Mouse (Mus musculus) forebrain, embryonic 11.5 days (tissue): ENCODE data around the gene Lsm4. TPM values are rescaled to one million over a fixed set of nuclear protein-coding genes. Genes with fewer than 3 reads are reported as not detected.

Experiments used
- ATAC-seq: fragments of 200-750 bp; cut with Nextera tagmentation; replicated peaks from 2 replicates; pipeline ENCODE4 v1.8.0; 2017; ENCODE audit warnings: moderate TSS enrichment; ENCODE audit not compliant: low FRiP score
- DNase-seq: peaks from one replicate; pipeline ENCODE4 v3.0.0-alpha.2; 2017; ENCODE audit warnings: low spot score
- H3K27ac ChIP-seq: fragments of 300-500 bp; sonication (generic); 2 replicates; pipeline ENCODE4 v1.5.1; 2014; ENCODE audit warnings: low read depth, low read length
- H3K27me3 ChIP-seq: fragments of 300-500 bp; sonication (generic); 2 replicates; pipeline ENCODE4 v1.6.1; 2014; ENCODE audit warnings: mild to moderate bottlenecking, low read length, mixed read lengths; ENCODE audit not compliant: control insufficient read depth, insufficient read depth
- H3K36me3 ChIP-seq: fragments of 300-500 bp; sonication (generic); 2 replicates; pipeline ENCODE4 v1.6.1; 2014; ENCODE audit warnings: mild to moderate bottlenecking, low read length, moderate library complexity, mixed read lengths; ENCODE audit not compliant: control insufficient read depth, insufficient read depth
- H3K4me1 ChIP-seq: fragments of 300-500 bp; sonication (generic); replicated peaks from 2 replicates; pipeline ENCODE4 v1.6.1; 2014; ENCODE audit warnings: low read length, mixed read lengths; ENCODE audit not compliant: control insufficient read depth, insufficient read depth
- H3K4me2 ChIP-seq: fragments of 300-500 bp; sonication (generic); 2 replicates; pipeline ENCODE4 v1.6.1; 2014; ENCODE audit warnings: low read depth, mild to moderate bottlenecking, low read length, moderate library complexity, mixed read lengths; ENCODE audit not compliant: severe bottlenecking
- H3K4me3 ChIP-seq: fragments of 300-500 bp; sonication (generic); 2 replicates; pipeline ENCODE4 v1.5.1; 2014; ENCODE audit warnings: low read depth, low read length
- H3K9ac ChIP-seq: fragments of 300-500 bp; sonication (generic); 2 replicates; pipeline ENCODE4 v1.6.1; 2014; ENCODE audit warnings: low read length
- H3K9me3 ChIP-seq: fragments of 300-500 bp; sonication (generic); 2 replicates; pipeline ENCODE4 v1.6.1; 2016; ENCODE audit warnings: low read length, mixed read lengths; ENCODE audit not compliant: control insufficient read depth
- WGBS: fragments of 180-500 bp; shearing (Covaris S2); extraction: QIAGEN DNeasy Blood & Tissue Kit; methylation state at CpG from one replicate; pipeline ENCODE4 v1.1.7; 2014; 5-methylcytosine and 5-hydroxymethylcytosine counted together
- polyA plus RNA-seq: library from polyadenylated mRNA; unstranded; fragments of >200 nt; fragmentation: Nextera tagmentation; extraction: Ambion mirVana; gene quantifications from 2 replicates; pipeline ENCODE4 v1.2.1, GENCODE M21; 2014

The Lsm4 gene
- polyA plus RNA-seq, 1 experiment from 2014 or later: 318 TPM

- Histone ChIP-seq H3K4me1 (peaks cover 9% of the 10 kb centered on the region; the same call in 1 of the 2 replicates), H3K27ac (no peak overlapping the region), H3K4me2 (no peak overlapping the region), H3K27me3 (no peaks in the 10 kb centered on the region), H3K36me3 (no peaks in the 10 kb centered on the region), H3K4me3 (no peak overlapping the region), H3K9me3 (no peaks in the 10 kb centered on the region), H3K9ac (no peak overlapping the region)
- ATAC-seq: no peak
- no peak for DNase-seq
- 95% methylated on average over 3 of the region's 3 CpGs for WGBS
These were observed 15.1 kb downstream of the Lsm4 start for GRCm38 (mm10) chr8:70688136-70688535.

- no peak for DNase-seq
- Histone ChIP-seq H3K4me3 (no peak overlapping the region), H3K9me3 (no peaks in the 10 kb centered on the region), H3K27ac (no peak overlapping the region), H3K4me2 (no peak overlapping the region), H3K4me1 (peaks cover 9% of the 10 kb centered on the region; the same call in 1 of the 2 replicates), H3K9ac (no peak overlapping the region), H3K27me3 (no peaks in the 10 kb centered on the region), H3K36me3 (no peaks in the 10 kb centered on the region)
- whole genome bisulfite sequencing: 71% methylated on average over 5 of the region's 5 CpGs
- no peak for ATAC-seq
These were observed 16.9 kb downstream of the Lsm4 start for GRCm38 (mm10) chr8:70689892-70690390.

GRCm38 (mm10) chr8:70691230-70691629 lies 18.2 kb downstream of the Lsm4 start:
- peak overlapping the region; percentile 21 for H3K4me3 ChIP-seq
- DNase-seq: no peak
- peaks cover 19% of the 10 kb centered on the region for H3K4me1 ChIP-seq
- H3K9ac ChIP-seq: peak overlapping the region; percentile 76
- H3K9me3 ChIP-seq: no peaks in the 10 kb centered on the region
- WGBS: 55% methylated on average over 4 of the region's 4 CpGs
- peak overlapping the region; percentile 86 for H3K27ac ChIP-seq
- no peaks in the 10 kb centered on the region for H3K27me3 ChIP-seq
- no peaks in the 10 kb centered on the region for H3K36me3 ChIP-seq
- no peak for ATAC-seq
- H3K4me2 ChIP-seq: peak overlapping the region; percentile 46; the same call in 1 of the 2 replicates

GRCm38 (mm10) chr8:70691727-70692231 lies 18.7 kb downstream of the Lsm4 start:
- H3K4me2 ChIP-seq: peak overlapping the region; percentile 46; the same call in 1 of the 2 replicates
- peak overlapping the region; percentile 76 for H3K9ac ChIP-seq
- under 1% methylated on average over 20 of the region's 20 CpGs for WGBS
- H3K9me3 ChIP-seq: no peaks in the 10 kb centered on the region
- H3K4me3 ChIP-seq: peak overlapping the region; percentile 21
- peaks cover 25% of the 10 kb centered on the region for H3K4me1 ChIP-seq
- H3K36me3 ChIP-seq: no peaks in the 10 kb centered on the region
- DNase-seq: peak; percentile 89
- no peaks in the 10 kb centered on the region for H3K27me3 ChIP-seq
- ATAC-seq: peak; percentile 75
- peak overlapping the region; percentile 86 for H3K27ac ChIP-seq

- no peak for DNase-seq
- no peak overlapping the region for H3K4me3 ChIP-seq
- no peak overlapping the region for H3K4me2 ChIP-seq
- no peak overlapping the region for H3K9ac ChIP-seq
- peaks cover 39% of the 10 kb centered on the region for H3K4me1 ChIP-seq
- H3K36me3 ChIP-seq: no peaks in the 10 kb centered on the region
- H3K27me3 ChIP-seq: no peaks in the 10 kb centered on the region
- ATAC-seq: no peak
- no peaks in the 10 kb centered on the region for H3K9me3 ChIP-seq
- H3K27ac ChIP-seq: no peak overlapping the region; the same call in 1 of the 2 replicates
- 85% methylated on average over 5 of the region's 5 CpGs for WGBS
These were observed 20.6 kb downstream of the Lsm4 start for GRCm38 (mm10) chr8:70693636-70694035.

- Histone ChIP-seq H3K36me3 (no peaks in the 10 kb centered on the region), H3K27ac (0 out of 2 replicates have a peak overlapping the region, but pooled peaks have one; percentile 44), H3K9ac (peak overlapping the region; percentile 56), H3K4me3 (no peak overlapping the region), H3K27me3 (no peaks in the 10 kb centered on the region), H3K9me3 (no peaks in the 10 kb centered on the region), H3K4me2 (no peak overlapping the region; the same call in 1 of the 2 replicates), H3K4me1 (peaks cover 39% of the 10 kb centered on the region)
- WGBS: 31% methylated on average over 32 of the region's 32 CpGs
- ATAC-seq (no peak), DNase-seq (no peak)
These were observed 22.4 kb downstream of the Lsm4 start for GRCm38 (mm10) chr8:70695318-70696018.

DNA sequence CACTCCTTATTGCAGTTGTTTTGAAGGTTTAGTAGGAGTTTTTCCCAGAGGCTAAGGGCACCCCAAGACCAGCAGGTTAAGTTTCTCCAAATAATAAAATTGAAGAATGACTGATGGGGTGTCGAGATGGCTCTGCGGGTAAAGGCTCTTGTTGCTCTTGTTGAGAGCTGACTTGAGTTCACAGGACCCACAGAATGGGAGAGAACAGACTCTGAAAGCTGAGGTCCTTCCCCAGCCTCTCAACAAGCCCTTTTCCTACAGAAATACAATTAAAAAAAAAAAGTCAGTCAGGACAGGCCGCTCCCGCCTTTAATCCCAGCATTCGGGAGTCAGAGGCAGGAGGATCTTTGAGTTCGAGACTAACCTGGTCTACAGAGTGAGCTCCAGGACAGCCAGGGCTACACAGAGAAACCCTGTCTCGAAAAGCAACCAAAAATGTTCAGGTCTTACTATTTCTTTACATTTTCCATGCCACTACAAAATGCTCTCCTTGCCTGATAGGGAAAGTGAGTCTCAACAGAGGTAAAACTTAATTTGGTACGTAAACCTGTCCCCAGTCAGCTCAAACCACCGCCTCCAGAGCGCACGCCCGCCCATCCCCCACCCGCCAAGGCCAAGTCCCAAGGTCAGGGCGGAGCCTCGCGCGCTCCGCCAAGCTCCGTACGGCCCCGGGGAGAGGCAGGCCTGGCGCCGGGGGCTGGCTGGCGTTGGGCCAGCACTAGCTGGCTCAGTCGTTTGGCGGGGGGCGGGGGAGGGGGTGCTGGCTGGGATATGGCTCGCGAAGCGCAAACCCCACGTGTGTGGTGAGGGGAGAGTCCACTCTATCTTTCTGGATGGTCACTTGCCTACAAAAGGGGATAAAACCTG lies 23.2 kb downstream of the Lsm4 start:
- peak overlapping the region; percentile 56 for H3K9ac ChIP-seq
- peak overlapping the region; percentile 44 for H3K27ac ChIP-seq
- H3K4me1 ChIP-seq: peaks cover 40% of the 10 kb centered on the region
- ATAC-seq: 0 out of 2 replicates have a peak, but pooled peaks have one; percentile 5
- peak; percentile 89 for DNase-seq
- no peaks in the 10 kb centered on the region for H3K9me3 ChIP-seq
- peak overlapping the region; percentile 11; the same call in 1 of the 2 replicates for H3K4me3 ChIP-seq
- no peaks in the 10 kb centered on the region for H3K36me3 ChIP-seq
- 7% methylated on average over 31 of the region's 31 CpGs for WGBS
- no peaks in the 10 kb centered on the region for H3K27me3 ChIP-seq
- H3K4me2 ChIP-seq: peak overlapping the region; percentile 48

GRCm38 (mm10) chr8:70696946-70697345 lies 23.9 kb downstream of the Lsm4 start:
- Histone ChIP-seq H3K27ac (peak overlapping the region; percentile 44), H3K9me3 (no peaks in the 10 kb centered on the region)
- WGBS: 47% methylated on average over 4 of the region's 4 CpGs

More at GRCm38 (mm10) chr8:70696946-70697345, 23.9 kb downstream of the Lsm4 start:
- peaks cover 39% of the 10 kb centered on the region for H3K4me1 ChIP-seq
- H3K36me3 ChIP-seq: no peaks in the 10 kb centered on the region
- no peak for ATAC-seq
- peak overlapping the region; percentile 48 for H3K4me2 ChIP-seq
- H3K9ac ChIP-seq: peak overlapping the region; percentile 56
- H3K4me3 ChIP-seq: peak overlapping the region; percentile 11; the same call in 1 of the 2 replicates
- H3K27me3 ChIP-seq: no peaks in the 10 kb centered on the region
- DNase-seq: no peak
